13 mouse cellular contexts compared by ENCODE assay signal in genomic region chr7:79890436-79891221, GRCm38 (mm10). TPM values are rescaled to one million over a fixed set of nuclear protein-coding genes. Genes with fewer than 3 reads are reported as not detected.
DNase-seq lines count a peak whose midpoint lies in the region; ATAC-seq lines count a peak whose summit lies in the region.
"Had no signal": no experiment of that assay in that cellular context is flagged by ENCODE, and none has a peak within 500 bp of the region (broad histone marks: within the 10 kb centered on the region; RNA-seq: fewer than 3 reads in every experiment).

No protein-coding gene starts in this region.

- no peak overlapping the region for H3K4me2 ChIP-seq in kidney, embryonic 14.5 days (replicated peaks; ENCODE audit: low read depth, low read length)
- H3K4me2 ChIP-seq in midbrain, embryonic 11.5 days = no peak overlapping the region
- H3K4me2 ChIP-seq: heart, embryonic 11.5 days; limb, embryonic 13.5 days had no signal

- no peak overlapping the region for H3K9ac ChIP-seq in kidney, embryonic 14.5 days (ENCODE audit: low read depth, low read length)
- no peak overlapping the region for H3K9ac ChIP-seq in midbrain, embryonic 11.5 days (ENCODE audit: low read length)
- H3K9ac ChIP-seq: limb, embryonic 13.5 days had no signal

- peak; percentile 62 to 75 for DNase-seq in adrenal gland, adult (ENCODE audit: inconsistent age in 2 of 2, low spot score in 1 of 2)
- DNase-seq in adrenal gland, postnatal 25 days = no peak
- peak; percentile 19 for DNase-seq in adrenal gland, postnatal 10 days
- DNase-seq in lung, postnatal 14 days = peak; percentile 18
- DNase-seq in left cerebral cortex, adult 18-20 months (ENCODE audit: low spot score in 2 of 2) = no peak
- no peak for DNase-seq in midbrain, embryonic 11.5 days (ENCODE audit: low spot score, missing footprints)
- DNase-seq in urinary bladder, postnatal 4 days (ENCODE audit: low spot score in 2 of 2) = no peak
- DNase-seq: cerebellum, postnatal 36 days had no signal

- H3K4me1 ChIP-seq in kidney, embryonic 14.5 days (ENCODE audit: control insufficient read depth, insufficient read depth, low read length) = peaks cover 10% of the 10 kb centered on the region
- no peaks in the 10 kb centered on the region for H3K4me1 ChIP-seq in midbrain, embryonic 11.5 days (ENCODE audit: control insufficient read depth, insufficient read depth, low read length)
- H3K4me1 ChIP-seq: limb, embryonic 13.5 days had no signal

- H3K9me3 ChIP-seq in kidney, embryonic 14.5 days (ENCODE audit: control insufficient read depth, low read length) = no peaks in the 10 kb centered on the region
- no peaks in the 10 kb centered on the region for H3K9me3 ChIP-seq in midbrain, embryonic 11.5 days (ENCODE audit: control insufficient read depth, low read length)
- H3K9me3 ChIP-seq: G1E; limb, embryonic 13.5 days; megakaryocyte, embryonic 14.5 days had no signal

- no peak overlapping the region for H3K4me3 ChIP-seq in kidney, embryonic 14.5 days (ENCODE audit: low read length)
- no peak overlapping the region for H3K4me3 ChIP-seq in midbrain, embryonic 11.5 days (ENCODE audit: low read depth, low read length)
- H3K4me3 ChIP-seq: limb, embryonic 13.5 days; megakaryocyte, embryonic 14.5 days had no signal

- H3K27me3 ChIP-seq in kidney, embryonic 14.5 days (ENCODE audit: control insufficient read depth, insufficient read depth, low read length) = no peaks in the 10 kb centered on the region
- H3K27me3 ChIP-seq in midbrain, embryonic 11.5 days (ENCODE audit: control insufficient read depth, insufficient read depth, low read length) = no peaks in the 10 kb centered on the region
- H3K27me3 ChIP-seq: limb, embryonic 13.5 days; megakaryocyte, embryonic 14.5 days had no signal

- ATAC-seq in kidney, embryonic 14.5 days (ENCODE audit: low FRiP score, low TSS enrichment) = no peak
- ATAC-seq in midbrain, embryonic 11.5 days (ENCODE audit: low FRiP score) = no peak

- 73% methylated on average over 15 of the region's 15 CpGs for WGBS in kidney, embryonic 14.5 days
- WGBS in midbrain, embryonic 11.5 days = 87% methylated on average over 15 of the region's 15 CpGs

- peaks cover 5% of the 10 kb centered on the region; the same call in 1 of the 2 replicates for H3K36me3 ChIP-seq in kidney, embryonic 14.5 days (ENCODE audit: control insufficient read depth, insufficient read depth, low read length)
- H3K36me3 ChIP-seq in midbrain, embryonic 11.5 days (ENCODE audit: control insufficient read depth, insufficient read depth, low read length) = peaks cover under 1% of the 10 kb centered on the region; the same call in 1 of the 2 replicates

- 0 out of 2 replicates have a peak overlapping the region, but pooled peaks have one; percentile 9 for H3K27ac ChIP-seq in kidney, embryonic 14.5 days (ENCODE audit: low read depth, low read length)
- no peak overlapping the region for H3K27ac ChIP-seq in midbrain, embryonic 11.5 days (ENCODE audit: low read depth, low read length)
- H3K27ac ChIP-seq: limb, embryonic 13.5 days had no signal

RNA-seq across cellular contexts. Expression of gene Anpep, which starts 29.8 kb away (rescaled TPM):
- total RNA-seq in adrenal gland, postnatal 25 days (2021) = 4.1 and 6.0 TPM in 2 replicates
- 10 to 100 TPM; 33.0 to 41.3 TPM for total RNA-seq in adrenal gland, postnatal 10 days (2021)
- polyA plus RNA-seq in kidney, embryonic 14.5 days (2014; fragmentation: Nextera tagmentation; extraction: Ambion mirVana) = 23.7 and 39.0 TPM in 2 replicates
- total RNA-seq in left cerebral cortex, adult 18-20 months (2021) = 1 to 10 TPM; 5.3 to 5.5 TPM
- polyA plus RNA-seq in midbrain, embryonic 11.5 days (2014; fragmentation: Nextera tagmentation; extraction: Ambion mirVana) = 3.4 and 5.6 TPM in 2 replicates
- polyA plus RNA-seq: G1E had no signal

RNA-seq across cellular contexts. Expression of gene Ap3s2, which starts 29.8 kb away (rescaled TPM):
- 23.8 and 34.0 TPM in 2 replicates for total RNA-seq in adrenal gland, postnatal 25 days (2021)
- total RNA-seq in adrenal gland, postnatal 10 days (2021) = 10 to 100 TPM; 23.4 to 26.2 TPM
- 33.9 and 39.3 TPM in 2 replicates for polyA plus RNA-seq in kidney, embryonic 14.5 days (2014; fragmentation: Nextera tagmentation; extraction: Ambion mirVana)
- 10 to 100 TPM; 36.3 to 47.4 TPM for total RNA-seq in left cerebral cortex, adult 18-20 months (2021)
- 60.4 and 63.4 TPM in 2 replicates for polyA plus RNA-seq in midbrain, embryonic 11.5 days (2014; fragmentation: Nextera tagmentation; extraction: Ambion mirVana)

RNA-seq across cellular contexts. Expression of gene Arpin, which starts 44.5 kb away (rescaled TPM):
- 16.1 and 23.5 TPM in 2 replicates for total RNA-seq in adrenal gland, postnatal 25 days (2021)
- total RNA-seq in adrenal gland, postnatal 10 days (2021) = 10 to 100 TPM; 16.3 to 22.7 TPM
- 28.5 and 35.5 TPM in 2 replicates for polyA plus RNA-seq in kidney, embryonic 14.5 days (2014; fragmentation: Nextera tagmentation; extraction: Ambion mirVana)
- total RNA-seq in left cerebral cortex, adult 18-20 months (2021) = 10 to 100 TPM; 13.5 TPM
- polyA plus RNA-seq in midbrain, embryonic 11.5 days (2014; fragmentation: Nextera tagmentation; extraction: Ambion mirVana) = 27.8 and 28.3 TPM in 2 replicates
- total RNA-seq: G1E had no signal
- polyA plus RNA-seq: G1E had no signal

Comparison
In these comparisons a context has a peak if more than half of its experiments do, and no peak if none do; other contexts are left out.
1. DNase-seq: peak in adrenal gland, adult (2 of 2), adrenal gland, postnatal 10 days (single experiment) and lung, postnatal 14 days (single experiment); none in adrenal gland, postnatal 25 days (single experiment), left cerebral cortex, adult 18-20 months (0 of 2), midbrain, embryonic 11.5 days (single experiment) and urinary bladder, postnatal 4 days (0 of 2).